Mouse (Mus musculus): ENCODE measurements at regions not wholly inside any gene's neighbourhood (a gene's known extent, or its start where the extent isn't known, plus 50 kb on each side); places are given as distances from the start of the nearest gene placed in this dataset.

DNA sequence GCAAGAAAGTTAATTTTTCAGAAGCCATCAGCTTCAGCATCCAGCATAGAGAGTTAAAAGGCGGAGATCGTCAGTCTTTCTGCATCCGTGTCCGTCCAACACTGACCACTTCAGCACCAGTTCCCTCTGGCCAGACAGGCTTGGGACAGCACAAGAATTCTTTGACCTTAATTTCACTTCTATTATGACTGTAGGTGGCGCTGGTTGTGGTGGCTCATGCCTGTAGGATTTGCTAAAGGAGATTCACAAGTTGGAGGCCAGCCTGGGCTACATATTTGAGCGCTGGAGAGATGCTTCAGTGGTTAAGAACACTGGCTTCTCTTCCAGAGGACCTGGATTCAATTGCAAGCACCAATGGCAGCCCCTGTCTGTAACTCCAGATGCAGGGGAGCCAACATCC is 66.0 kb downstream of the Amer2 start:
- no peaks in the 10 kb centered on the region for H3K9me3 ChIP-seq (replicated peaks; ENCODE audit: insufficient read depth, low read length)
- no peak overlapping the region for H3K9ac ChIP-seq (ENCODE audit: control insufficient read depth, low read depth, low read length, poor library complexity, severe bottlenecking)
- no peaks in the 10 kb centered on the region for H3K79me2 ChIP-seq (ENCODE audit: control insufficient read depth, insufficient read depth, low read length, poor library complexity)
- DNase-seq (ENCODE audit: low read depth, low spot score): no peak
- TF ChIP-seq CTCF (IDR thresholded peaks at IDR 0.05 in 2 of 3, conservative IDR thresholded peaks at IDR 0.05 in 1 of 3; ENCODE audit: control insufficient read depth in 1 of 3, insufficient read depth in 1 of 3, low read depth in 2 of 3, low read length in 3 of 3, poor library complexity in 1 of 3, severe bottlenecking in 1 of 3): peak in 1 of 3 experiments; percentile 5; a peak in 1 of 6 replicates
- TF ChIP-seq POLR2A (IDR thresholded peaks at IDR 0.05; ENCODE audit: control insufficient read depth in 1 of 2, insufficient read depth in 1 of 2, low read depth in 1 of 2, low read length in 2 of 2, poor library complexity in 1 of 2): no peak
- no peaks in the 10 kb centered on the region for H3K36me3 ChIP-seq (ENCODE audit: control insufficient read depth in 1 of 2, insufficient read depth in 2 of 2, low read length in 2 of 2)
- H3K4me1 ChIP-seq (ENCODE audit: control insufficient read depth in 1 of 2, insufficient read depth in 2 of 2, low read length in 2 of 2): no peaks in the 10 kb centered on the region
- no peak overlapping the region for H3K4me3 ChIP-seq (ENCODE audit: control insufficient read depth in 1 of 2, insufficient read depth in 1 of 2, low read depth in 2 of 2, low read length in 2 of 2)
- no peak overlapping the region for H3K27ac ChIP-seq (ENCODE audit: control insufficient read depth, low read depth, low read length)
- H3K27me3 ChIP-seq (ENCODE audit: control insufficient read depth in 1 of 2, insufficient read depth in 2 of 2, low read length in 2 of 2): peaks cover 0 to 3% of the 10 kb centered on the region in 2 experiments; a peak in 1 of 4 replicates

GRCm38 (mm10) chr14:60443821-60444551 is 70.9 kb downstream of the Amer2 start:
- peak; percentile 38 for DNase-seq (ENCODE audit: low read depth, low spot score)
- no peaks in the 10 kb centered on the region for H3K36me3 ChIP-seq (ENCODE audit: control insufficient read depth in 1 of 2, insufficient read depth in 2 of 2, low read length in 2 of 2)
- TF ChIP-seq CHD2 (IDR thresholded peaks at IDR 0.05; ENCODE audit: low read length) (no peak), USF2 (IDR thresholded peaks at IDR 0.05; ENCODE audit: borderline replicate concordance in 1 of 2, insufficient read depth in 1 of 2, low read depth in 1 of 2, low read length in 2 of 2) (no peak), CHD1 (IDR thresholded peaks at IDR 0.05; ENCODE audit: low read depth, low read length) (no peak), POLR2A (IDR thresholded peaks at IDR 0.05; ENCODE audit: control insufficient read depth in 1 of 2, insufficient read depth in 1 of 2, low read depth in 1 of 2, low read length in 2 of 2, poor library complexity in 1 of 2) (no peak), POLR2AphosphoS5 (IDR thresholded peaks at IDR 0.05; ENCODE audit: borderline replicate concordance, low read depth, low read length) (no peak), UBTF (IDR thresholded peaks at IDR 0.05; ENCODE audit: borderline replicate concordance, insufficient read depth, low read depth, low read length) (no peak), MEF2A (IDR thresholded peaks at IDR 0.05; ENCODE audit: extremely low read depth, insufficient replicate concordance, low read depth, low read length, poor library complexity, severe bottlenecking) (no peak), TAL1 (IDR thresholded peaks at IDR 0.05; ENCODE audit: low read length) (no peak), ZKSCAN1 (IDR thresholded peaks at IDR 0.05; ENCODE audit: low read depth, low read length) (no peak), HCFC1 (IDR thresholded peaks at IDR 0.05; ENCODE audit: low read depth, low read length) (no peak), GABPA (IDR thresholded peaks at IDR 0.05; ENCODE audit: low read depth, low read length) (no peak), MXI1 (IDR thresholded peaks at IDR 0.05; ENCODE audit: low read depth, low read length) (no peak), MAZ (IDR thresholded peaks at IDR 0.05; ENCODE audit: low read depth, low read length) (no peak)
- H3K4me3 ChIP-seq (ENCODE audit: control insufficient read depth in 1 of 2, insufficient read depth in 1 of 2, low read depth in 2 of 2, low read length in 2 of 2): no peak overlapping the region
- no peaks in the 10 kb centered on the region for H3K27me3 ChIP-seq (ENCODE audit: control insufficient read depth in 1 of 2, insufficient read depth in 2 of 2, low read length in 2 of 2)
- no peaks in the 10 kb centered on the region for H3K4me1 ChIP-seq (ENCODE audit: control insufficient read depth in 1 of 2, insufficient read depth in 2 of 2, low read length in 2 of 2)
- no peaks in the 10 kb centered on the region for H3K79me2 ChIP-seq (ENCODE audit: control insufficient read depth, insufficient read depth, low read length, poor library complexity)
- H3K9ac ChIP-seq (ENCODE audit: control insufficient read depth, low read depth, low read length, poor library complexity, severe bottlenecking): no peak overlapping the region
- no peaks in the 10 kb centered on the region for H3K9me3 ChIP-seq (replicated peaks; ENCODE audit: insufficient read depth, low read length)
- no peak overlapping the region for H3K27ac ChIP-seq (ENCODE audit: control insufficient read depth, low read depth, low read length)

Data from MEL (cell line).